Mouse (Mus musculus) erythroid progenitor cell, adult 5-6 weeks (primary cell): ENCODE results near the gene Sumo3. TPM values are rescaled to one million over a fixed set of nuclear protein-coding genes. Genes with fewer than 3 reads are reported as not detected.

Experiments used
- ATAC-seq: replicated peaks from 2 replicates; pipeline ENCODE4 v1.8.0; 2016; ENCODE audit warnings: moderate number of reproducible peaks, mild to moderate bottlenecking, moderate TSS enrichment, inconsistent platforms; ENCODE audit not compliant: poor library complexity, low FRiP score, severe bottlenecking
- total RNA-seq, 2 experiments: library from RNA; stranded (forward) in 1 of 2; stranded (reverse) in 1 of 2; fragments of 150-400 nt in 1 of 2; fragments of 186-747, 209-891 nt in 1 of 2; gene quantifications; 2 replicates each; pipeline versions ENCODE4 v1.2.3 to v1.2.4; 2015 to 2017; ENCODE audit warnings: low replicate concordance in 2 of 2

The Sumo3 gene
- total RNA-seq (2015; ENCODE audit: low replicate concordance) (9.2 and 14.8 TPM in 2 replicates), total RNA-seq (2017; ENCODE audit: low replicate concordance) (21.1 and 33.6 TPM in 2 replicates)

DNA sequence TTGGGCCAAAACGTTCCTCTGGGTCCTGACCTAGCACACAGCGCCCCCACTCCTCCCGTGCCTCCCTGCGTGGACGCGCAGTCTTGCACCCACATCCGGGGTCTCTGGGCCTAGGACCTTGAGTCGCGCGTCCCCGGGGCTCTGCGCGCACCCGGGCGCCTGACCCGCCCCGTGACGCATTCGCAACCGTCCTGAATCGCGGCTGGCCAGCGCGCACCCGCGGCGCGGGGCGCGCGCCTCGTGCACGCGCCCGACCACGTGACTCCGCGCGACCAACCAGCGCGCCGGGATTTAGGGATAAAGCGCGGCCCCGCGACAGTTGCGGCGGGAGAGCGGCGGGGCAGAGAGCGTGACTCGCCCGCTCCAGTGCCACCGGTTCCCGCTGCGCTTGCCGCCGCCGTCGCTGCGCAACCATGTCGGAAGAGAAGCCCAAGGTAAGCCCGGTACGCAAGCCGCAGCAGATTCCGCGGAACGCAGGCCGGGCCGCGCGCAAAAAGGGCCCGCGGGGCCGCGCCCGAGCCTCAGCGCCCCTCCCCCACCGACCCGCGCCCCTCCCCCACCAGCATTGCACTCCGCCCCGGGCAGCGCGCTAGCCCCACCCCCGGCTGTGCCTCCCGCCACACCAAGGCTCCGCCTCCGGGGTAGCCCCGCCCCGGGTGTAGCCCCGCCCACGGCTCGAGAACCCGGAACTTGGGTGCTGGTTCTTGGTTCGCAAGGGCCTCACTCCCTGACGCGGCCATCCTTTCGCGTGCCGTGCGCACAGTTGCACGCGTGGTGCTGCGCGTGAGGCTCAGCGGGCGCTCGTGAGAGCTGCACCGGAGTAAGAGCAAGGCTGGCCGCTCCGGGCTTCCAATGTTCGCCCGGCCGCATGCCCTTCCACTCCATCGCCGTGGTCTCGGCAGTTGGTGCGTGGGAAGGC is at the start of gene Sumo3, which contains the start of gene Gm49325:
TSS of gene Sumo3 (plus strand) at position 190 of the 919 bp plus-strand sequence.
TSS of gene Gm49325 (plus strand) at position 290 of the 919 bp plus-strand sequence.
- ATAC-seq = peak; percentile 89

- ATAC-seq = no peak
These were observed 49.3 kb upstream of the Sumo3 start for GRCm38 (mm10) chr10:77556631-77557030.

- no peak for ATAC-seq
These were observed 48.3 kb upstream of the Sumo3 start for GRCm38 (mm10) chr10:77557641-77558040.

- no peak for ATAC-seq
These were observed 45.8 kb upstream of the Sumo3 start for GRCm38 (mm10) chr10:77560090-77560489.

DNA sequence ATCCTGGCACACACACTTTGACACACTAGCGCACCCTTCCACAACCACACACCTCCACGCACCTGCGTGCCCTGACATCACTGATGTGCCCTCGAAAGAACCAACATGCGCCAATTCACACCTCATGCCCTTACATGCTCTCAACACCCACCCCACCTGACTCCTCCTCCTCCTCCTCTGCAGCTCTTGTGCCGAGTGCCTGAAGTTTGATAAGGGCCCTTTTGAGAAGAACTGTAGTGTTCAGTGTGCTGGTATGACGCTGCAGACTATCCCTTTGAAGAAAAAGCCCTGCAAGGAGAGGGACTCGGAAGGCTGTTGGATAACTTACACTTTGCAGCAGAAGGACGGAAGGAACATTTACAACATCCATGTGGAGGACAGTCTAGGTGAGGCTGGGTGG is 45.1 kb upstream of the Sumo3 start:
- ATAC-seq = no peak

GRCm38 (mm10) chr10:77561508-77561907 is 44.4 kb upstream of the Sumo3 start:
- no peak for ATAC-seq

- no peak for ATAC-seq
These were observed 40.9 kb upstream of the Sumo3 start for GRCm38 (mm10) chr10:77565005-77565404.

- peak; percentile 79 for ATAC-seq
These were observed 39.2 kb upstream of the Sumo3 start for GRCm38 (mm10) chr10:77566651-77567050.

DNA sequence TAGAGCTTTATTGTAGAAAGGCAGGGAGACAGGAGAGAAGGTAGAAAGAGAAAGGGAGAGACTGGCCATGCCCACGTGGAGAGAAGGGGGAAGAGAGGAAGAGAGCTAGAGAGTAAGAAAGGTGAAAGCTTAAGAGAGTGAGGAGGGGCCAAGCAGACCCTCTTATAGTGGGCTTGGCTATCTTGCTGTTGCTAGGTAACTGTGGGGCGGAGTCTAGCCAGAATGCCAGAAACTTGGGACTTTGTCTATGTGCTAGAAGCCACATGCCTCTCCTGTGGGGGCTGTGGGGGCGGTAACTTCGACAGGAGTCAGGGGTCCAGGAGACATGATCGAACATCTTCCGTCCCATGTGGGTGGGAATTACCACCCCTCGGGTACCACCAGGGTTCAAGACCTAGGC is 36.4 kb upstream of the Sumo3 start:
- no peak for ATAC-seq

DNA sequence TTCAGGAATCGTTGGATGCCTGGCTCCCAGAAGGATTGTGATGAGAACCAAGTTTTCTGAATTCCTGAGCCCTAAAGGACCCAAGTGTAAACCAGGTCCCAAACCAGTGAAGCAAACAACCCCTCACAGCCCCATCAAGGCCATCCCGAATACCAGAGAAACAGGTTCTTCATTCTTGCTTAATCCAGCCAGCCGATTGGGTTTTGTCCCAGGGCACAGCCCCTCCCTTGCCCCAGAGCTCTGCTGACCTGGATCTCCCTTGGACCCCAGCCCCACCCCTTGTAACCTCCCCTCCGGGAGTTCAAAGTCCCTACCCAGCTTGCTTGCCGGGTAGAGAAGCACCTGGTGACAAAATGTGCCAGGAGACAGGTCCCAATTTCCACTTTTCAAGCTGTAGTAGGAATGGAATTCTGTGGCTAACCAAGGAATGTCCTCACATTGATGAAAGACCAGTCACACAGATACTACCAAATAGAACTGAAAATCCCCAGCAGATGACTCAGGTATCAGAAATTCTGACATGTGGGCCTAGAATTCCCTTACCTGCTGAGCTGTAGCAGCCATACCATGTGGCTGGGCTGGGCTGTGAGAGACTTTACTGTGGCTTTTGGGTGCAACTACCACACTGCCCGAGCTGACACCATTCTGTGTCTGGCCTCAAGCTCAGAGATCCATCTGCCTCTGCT is 35.8 kb upstream of the Sumo3 start:
- no peak for ATAC-seq

DNA sequence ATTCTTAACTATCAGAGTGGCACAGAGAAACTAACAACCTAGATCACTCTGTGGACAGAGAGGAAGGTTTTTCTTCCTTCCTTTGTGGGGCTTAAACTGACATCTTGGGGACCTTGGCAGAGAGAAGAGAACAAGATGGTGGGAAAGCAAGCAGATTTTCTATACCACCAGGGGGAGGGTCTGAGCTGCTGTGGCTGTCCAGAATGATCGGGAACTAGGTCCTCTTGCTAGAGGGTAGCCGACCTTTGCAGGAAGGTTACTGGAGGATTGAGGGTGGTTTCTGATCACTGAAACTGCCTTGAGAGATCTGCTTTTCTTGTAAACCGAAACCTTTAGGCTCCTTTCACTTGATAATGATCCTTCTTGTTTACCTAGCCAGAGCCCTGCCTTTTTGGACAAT is 33.7 kb upstream of the Sumo3 start:
- ATAC-seq = no peak

DNA sequence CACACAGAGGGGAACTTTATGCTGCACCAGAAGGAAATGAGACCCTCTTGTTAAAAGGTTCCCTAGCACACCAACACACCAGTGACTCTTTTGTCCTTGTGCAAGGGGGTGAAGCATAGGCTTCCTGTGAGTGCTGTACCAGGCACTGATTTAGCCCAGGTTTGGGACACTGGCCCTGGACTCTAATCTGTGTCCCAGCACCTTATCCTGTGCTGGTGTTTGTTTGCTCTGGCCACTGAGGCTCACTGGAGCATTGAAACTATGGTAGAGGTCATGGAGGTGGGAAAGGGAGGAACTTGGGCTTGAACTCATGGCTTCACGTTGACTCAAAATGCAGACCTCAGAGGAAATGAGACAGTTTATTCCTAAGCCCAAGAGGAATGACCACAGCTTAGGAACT is 32.7 kb upstream of the Sumo3 start:
- no peak for ATAC-seq

- no peak for ATAC-seq
These were observed 25.6 kb upstream of the Sumo3 start for GRCm38 (mm10) chr10:77580027-77580920.

DNA sequence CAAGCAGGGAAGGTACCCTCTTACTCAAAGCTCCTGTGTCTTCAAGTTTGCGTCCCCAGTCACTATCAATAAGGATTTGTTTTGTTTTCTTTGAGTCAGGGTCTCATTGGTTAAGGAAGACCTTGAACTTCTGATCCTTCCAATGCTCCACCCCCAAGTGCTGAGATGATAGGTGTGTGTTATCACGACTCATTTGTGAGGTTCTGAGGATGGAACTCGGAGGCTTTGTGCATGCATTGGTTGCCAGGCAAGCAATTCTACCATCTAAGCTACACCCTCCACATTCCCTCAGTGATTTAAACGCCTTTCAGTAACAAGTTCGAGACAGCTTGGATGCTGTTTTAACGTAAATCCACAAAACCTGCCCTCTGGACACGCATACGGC is 24.9 kb upstream of the Sumo3 start:
- no peak; the same call in 1 of the 2 replicates for ATAC-seq

DNA sequence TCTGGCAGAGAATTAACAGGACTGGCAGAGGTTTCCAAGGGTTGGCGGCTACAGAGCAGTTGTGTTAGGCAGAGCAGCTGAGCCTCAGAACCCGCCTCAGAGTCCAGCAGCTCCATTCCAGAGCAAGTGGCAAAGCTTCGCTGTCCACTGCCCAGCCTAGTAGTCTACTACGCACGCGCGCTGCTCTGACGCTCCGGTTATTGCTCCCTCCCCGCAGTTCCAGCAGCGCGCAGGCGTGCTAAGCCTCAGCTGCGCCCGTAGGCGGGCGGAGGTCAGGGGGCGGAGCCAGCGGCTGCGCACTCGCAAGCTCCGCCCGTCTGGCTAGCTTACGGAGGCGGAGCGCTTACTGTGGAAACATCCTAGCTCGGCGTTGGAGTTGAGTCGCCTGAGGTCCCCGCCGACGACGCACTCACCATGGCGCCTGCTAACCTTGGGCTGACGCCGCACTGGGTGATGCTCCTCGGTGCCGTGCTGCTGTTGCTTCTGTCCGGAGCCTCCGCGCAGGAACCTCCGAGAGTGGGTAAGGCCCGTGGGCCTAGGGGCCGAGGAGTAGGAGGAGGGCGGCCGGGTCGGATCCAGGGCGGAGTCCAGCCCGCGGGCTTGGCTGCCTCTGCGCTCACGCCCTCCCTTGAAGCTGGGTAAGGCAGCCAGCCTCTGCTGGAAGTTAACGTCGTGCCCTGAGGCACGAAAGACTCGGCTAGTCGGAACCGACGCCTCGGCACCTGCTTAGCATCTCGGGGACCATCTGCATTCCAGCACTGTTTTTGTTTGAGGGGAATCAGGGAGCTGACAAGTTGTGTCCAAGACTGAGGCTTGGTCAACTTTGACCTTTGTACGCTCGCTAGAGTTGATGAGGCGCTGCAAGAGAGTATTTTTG is 24.3 kb upstream of the Sumo3 start, which contains the start of gene Pttg1ip:
TSS of gene Pttg1ip (plus strand) at position 313 of the 877 bp plus-strand sequence.
- ATAC-seq = peak; percentile 93

- ATAC-seq = peak; percentile 14
These were observed 23.6 kb upstream of the Sumo3 start for GRCm38 (mm10) chr10:77582285-77582618.

GRCm38 (mm10) chr10:77583795-77584422 is 22.0 kb upstream of the Sumo3 start:
- no peak for ATAC-seq

- ATAC-seq = no peak
These were observed 19.3 kb upstream of the Sumo3 start for GRCm38 (mm10) chr10:77586637-77587036.
